Mouse (Mus musculus): Measurements from ENCODE around the gene Psma6.
"Not testable (repeated sequence)": the region's sequence is repeated elsewhere in the genome, so short reads cannot be mapped to it uniquely, and the experiment has no call there.

Gene Psma6

GRCm38 (mm10) chr12:55384023-55384749 lies at the start of gene Psma6:
Psma6 (plus strand) TSS chr12:55384222.
- DNase-seq (ENCODE audit: low read depth, low spot score) = no peak

DNA sequence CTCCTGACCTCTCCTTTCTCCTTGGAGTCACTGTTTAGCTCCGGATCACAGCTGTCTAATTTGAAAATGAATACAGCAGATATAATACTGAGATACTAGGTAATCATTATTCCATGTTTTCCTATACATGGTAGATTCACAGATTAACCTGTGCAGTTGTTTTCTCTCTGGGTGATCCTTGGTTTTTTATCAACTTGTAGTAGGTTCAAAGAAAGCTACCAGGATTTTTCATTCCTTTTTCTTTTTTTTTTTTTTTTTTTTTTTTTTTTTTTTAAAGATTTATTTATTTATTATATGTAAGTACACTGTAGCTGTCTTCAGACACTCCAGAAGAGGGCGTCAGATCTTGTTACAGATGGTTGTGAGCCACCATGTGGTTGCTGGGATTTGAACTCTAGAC lies 45.5 kb upstream of the Psma6 start:
- DNase-seq (ENCODE audit: low read depth, low spot score) = not testable (repeated sequence)

GRCm38 (mm10) chr12:55343045-55343444 lies 41.0 kb upstream of the Psma6 start:
- DNase-seq (ENCODE audit: low read depth, low spot score) = not testable (repeated sequence)

DNA sequence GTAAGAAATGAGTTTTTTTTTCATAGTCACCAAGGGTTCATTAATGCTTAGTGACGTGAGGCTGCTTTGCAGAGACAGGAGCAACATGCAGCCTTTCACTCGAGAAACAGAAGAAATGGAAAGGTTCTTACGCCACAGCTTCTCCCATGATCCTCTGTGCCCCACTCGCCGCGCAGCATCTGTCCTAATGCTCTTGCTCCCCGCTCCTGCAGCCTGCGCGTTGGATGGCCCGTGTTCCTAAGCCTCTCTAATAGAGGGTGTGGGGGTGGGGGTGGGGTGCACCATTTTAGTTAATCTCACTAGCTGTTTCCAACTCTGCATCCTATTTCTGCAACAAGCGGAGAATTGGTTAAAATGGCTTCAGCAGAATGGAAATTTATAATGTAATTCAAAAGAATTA lies 40.0 kb upstream of the Psma6 start:
- DNase-seq (ENCODE audit: low read depth, low spot score) = no peak

- DNase-seq (ENCODE audit: low read depth, low spot score) = no peak
Observed at GRCm38 (mm10) chr12:55344583-55344982, 39.4 kb upstream of the Psma6 start.

- DNase-seq (ENCODE audit: low read depth, low spot score) = no peak
Observed at GRCm38 (mm10) chr12:55353423-55353822, 30.6 kb upstream of the Psma6 start.

DNA sequence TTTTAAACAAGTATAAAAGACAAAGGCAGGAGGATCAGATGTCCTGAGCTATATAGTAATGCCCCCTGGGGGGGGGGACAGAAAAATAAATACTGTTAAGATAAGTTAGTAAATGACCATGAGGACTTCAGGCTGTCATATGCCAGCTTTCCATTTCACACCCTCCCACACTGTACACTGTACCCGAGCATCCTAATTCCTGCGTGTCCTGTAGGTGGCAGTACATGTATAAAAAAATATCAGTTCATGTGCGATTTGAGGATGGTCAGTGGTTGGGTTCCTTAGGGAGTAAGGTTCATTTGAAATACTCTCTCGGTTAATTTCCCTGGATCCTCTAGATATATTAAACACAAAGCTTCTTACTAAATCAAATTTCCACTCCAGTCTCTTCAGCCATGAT lies 29.1 kb upstream of the Psma6 start:
- DNase-seq (ENCODE audit: low read depth, low spot score) = no peak

GRCm38 (mm10) chr12:55357303-55357702 lies 26.7 kb upstream of the Psma6 start:
- DNase-seq (ENCODE audit: low read depth, low spot score) = no peak

GRCm38 (mm10) chr12:55360929-55361328 lies 23.1 kb upstream of the Psma6 start:
- DNase-seq (ENCODE audit: low read depth, low spot score) = no peak

DNA sequence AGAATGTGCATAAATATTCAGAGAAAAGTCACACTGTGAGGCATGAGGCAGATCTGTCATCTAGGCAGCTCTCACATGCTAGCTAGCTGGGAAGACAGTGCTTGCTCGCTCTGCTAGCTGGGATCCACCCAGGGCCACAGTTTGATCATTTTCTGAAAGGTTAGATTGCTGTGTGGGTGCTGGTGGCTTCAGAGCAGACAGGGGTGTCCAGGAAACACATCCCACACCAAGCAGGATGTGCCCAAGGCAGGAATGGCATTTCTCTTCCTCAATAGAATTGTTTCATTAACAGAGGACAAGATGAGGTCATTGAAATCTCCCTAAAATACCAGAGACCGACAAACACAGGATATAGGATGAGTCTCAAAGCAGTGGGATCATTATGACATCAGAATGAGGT lies 18.9 kb upstream of the Psma6 start:
- no peak for DNase-seq (ENCODE audit: low read depth, low spot score)

GRCm38 (mm10) chr12:55372424-55373055 lies 11.5 kb upstream of the Psma6 start:
- DNase-seq (ENCODE audit: low read depth, low spot score) = no peak

DNA sequence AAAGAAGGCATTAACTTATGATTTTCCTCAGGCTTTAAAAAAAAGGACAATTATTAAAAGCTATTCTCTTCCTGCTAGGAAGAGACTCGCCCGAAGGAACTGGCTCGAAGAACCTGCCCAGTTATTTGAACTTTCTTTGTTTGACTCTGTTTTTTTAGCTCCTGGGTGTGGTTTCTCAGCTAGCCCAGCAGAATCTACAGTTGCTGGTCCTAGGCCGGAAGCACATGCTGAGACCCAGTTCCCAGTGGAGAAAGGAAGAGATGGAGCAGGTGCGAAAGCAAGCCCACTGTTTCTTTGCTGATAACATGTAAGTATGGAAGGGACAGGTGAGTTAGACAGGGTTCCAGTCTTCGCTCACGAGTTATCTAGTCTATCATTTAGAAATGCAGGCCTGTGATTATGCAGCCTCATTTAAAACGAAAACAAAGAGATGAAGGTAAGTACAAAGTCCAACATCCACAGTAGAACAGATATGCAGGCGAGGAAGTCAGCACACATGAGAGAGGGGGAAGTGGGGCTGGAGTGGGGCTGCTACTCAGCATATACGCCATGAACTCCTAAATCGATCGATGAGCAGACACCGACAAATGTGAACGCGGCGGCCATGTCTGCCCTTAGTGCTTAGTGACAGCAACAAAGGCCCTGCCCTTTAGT lies 6.9 kb upstream of the Psma6 start:
- no peak for DNase-seq (ENCODE audit: low read depth, low spot score)

- no peak for DNase-seq (ENCODE audit: low read depth, low spot score)
Observed at GRCm38 (mm10) chr12:55377610-55377980, 6.4 kb upstream of the Psma6 start.

DNA sequence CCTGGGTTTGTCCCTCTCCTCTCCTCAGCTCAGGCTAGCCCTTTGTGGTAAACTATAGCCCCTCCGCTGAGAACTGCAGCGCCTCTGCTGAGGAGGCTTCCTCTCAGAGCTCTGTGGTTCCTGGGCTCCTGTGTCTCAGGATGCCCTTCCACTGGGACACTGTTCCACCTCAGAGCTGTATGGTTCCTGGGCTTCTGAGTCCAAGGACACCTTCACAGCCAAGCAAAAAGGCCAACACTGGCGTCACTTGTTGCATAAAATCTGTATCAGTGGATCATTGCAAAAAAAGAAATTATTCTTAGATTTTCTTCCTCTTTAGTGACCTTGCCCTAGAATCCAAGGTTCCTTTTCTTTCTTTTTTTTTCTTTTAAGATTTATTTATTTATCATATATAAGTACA lies 804 bp downstream of the Psma6 start:
- DNase-seq (ENCODE audit: low read depth, low spot score) = no peak

- no peak for DNase-seq (ENCODE audit: low read depth, low spot score)
Observed at GRCm38 (mm10) chr12:55385931-55386330, 1.9 kb downstream of the Psma6 start.

DNA sequence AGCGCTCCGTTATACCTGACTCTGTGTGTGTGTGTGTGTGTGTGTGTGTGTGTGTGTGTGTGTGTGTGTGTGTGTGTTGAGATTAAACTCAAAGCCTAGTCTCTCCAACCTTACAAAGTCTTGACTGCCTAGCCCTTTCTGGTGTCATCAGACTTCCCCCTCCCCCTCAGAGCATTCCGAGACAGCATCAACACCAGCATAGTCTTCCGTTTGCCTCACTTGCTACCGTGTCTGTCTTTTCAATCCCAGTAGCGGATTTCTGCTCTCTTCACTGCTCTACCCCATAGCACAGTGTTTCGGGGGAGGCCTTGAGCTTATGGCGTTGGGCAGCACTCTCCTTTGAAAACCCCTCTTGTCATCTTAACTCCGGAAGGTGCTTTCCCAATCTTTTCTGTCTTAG lies 2.4 kb downstream of the Psma6 start:
- no peak for DNase-seq (ENCODE audit: low read depth, low spot score)

DNA sequence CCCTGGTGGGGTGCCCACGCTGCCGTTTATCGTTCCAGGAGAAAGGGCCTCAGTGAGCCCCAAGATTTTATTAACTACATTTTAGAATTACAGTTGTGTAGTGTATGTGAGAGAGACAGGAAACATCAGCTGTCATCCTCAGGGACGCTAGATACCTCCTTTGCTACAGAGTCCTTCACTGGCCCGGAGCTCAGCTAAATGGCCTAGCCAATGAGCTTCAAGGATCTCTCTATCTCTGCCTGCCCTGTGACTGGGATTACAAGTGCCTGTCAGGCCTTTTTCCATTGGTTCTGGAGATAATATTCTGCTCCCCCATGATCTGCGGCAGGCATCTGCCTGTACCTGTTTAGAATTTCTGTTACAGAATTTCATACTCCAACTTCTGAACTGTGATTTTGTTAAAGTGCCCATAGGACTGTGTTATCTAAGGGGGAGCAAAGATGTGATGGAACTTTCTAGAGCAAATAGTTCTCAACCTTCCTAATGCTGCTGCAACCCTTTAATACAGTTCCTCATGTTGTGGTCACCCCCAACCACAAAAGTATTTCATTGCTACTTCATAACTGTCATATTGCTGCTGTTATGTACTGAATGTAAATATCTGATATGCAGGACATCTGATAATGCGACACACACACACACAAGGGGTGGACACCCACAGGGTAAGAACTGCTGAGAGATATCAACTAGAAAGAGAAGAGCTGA lies 3.2 kb downstream of the Psma6 start:
- no peak for DNase-seq (ENCODE audit: low read depth, low spot score)

GRCm38 (mm10) chr12:55387788-55388465 lies 3.9 kb downstream of the Psma6 start:
- DNase-seq (ENCODE audit: low read depth, low spot score) = no peak

DNA sequence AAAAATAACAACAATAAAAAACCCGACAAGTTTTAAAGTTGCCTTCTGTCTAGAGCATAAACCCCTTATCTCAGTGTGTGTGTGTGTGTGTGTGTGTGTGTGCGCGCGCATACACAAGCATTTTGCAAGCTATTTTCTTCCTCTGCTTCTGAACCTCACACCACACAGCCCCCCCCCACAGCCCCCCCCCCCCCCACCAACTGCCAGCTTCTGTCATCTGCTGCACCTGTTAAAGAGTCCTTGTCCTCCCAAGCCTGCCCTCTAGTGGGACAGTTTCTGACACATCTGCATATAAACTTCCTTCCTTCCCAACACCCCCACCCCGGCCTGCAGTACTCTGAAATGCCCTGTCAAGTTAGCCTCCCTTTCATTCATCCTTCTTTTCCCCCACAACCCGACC lies 4.5 kb downstream of the Psma6 start:
- no peak for DNase-seq (ENCODE audit: low read depth, low spot score)

DNA sequence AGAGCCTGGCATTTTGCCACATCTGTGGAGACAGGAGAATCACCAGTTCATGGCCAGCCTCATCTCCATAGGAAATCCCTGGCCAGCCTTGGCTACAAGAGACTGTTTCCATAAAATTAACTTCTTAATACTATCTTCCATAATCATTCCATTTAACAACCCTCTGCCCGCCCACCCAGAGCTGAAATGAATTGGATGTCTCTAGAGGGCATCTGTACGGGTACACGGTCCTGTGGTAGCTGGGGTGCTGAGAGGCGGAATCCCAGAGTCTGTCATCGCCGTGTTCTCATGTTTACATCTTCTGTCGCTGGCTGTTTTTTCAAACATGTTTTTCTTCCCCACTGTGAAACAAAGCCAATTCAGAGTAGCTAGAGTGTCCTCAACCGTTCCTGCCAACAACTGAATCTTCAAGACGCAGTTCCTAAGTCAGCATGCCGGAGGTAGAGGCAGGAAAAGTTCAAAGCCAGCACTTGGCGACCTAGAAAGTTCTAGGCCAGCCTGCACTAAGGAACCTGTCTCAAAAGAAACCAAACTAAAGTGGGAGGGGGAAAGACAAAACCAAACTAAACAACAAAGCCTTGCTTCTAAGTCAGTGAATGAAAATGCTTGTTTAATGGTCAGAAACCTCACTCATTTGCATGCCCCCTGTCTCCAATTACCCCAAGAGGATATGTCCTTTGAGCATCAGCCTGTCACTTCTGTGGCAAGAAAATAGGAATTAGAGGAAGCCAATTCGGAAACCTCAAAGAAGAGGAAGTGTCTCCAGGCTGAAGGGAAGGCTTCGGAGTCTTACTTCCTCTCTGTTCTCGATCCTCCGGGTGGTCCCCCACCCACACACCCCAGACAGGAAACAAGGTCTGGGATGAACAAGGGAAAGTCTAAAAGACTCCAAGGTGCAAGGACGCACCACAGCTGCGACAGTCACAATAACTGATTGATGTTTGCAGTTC lies 5.4 kb downstream of the Psma6 start:
- DNase-seq (ENCODE audit: low read depth, low spot score) = no peak

- no peak for DNase-seq (ENCODE audit: low read depth, low spot score)
Observed at GRCm38 (mm10) chr12:55392120-55392519, 8.1 kb downstream of the Psma6 start.
